Mouse (Mus musculus) stomach, postnatal 0 days (tissue): ENCODE data around the gene Taok3. TPM values are rescaled to one million over a fixed set of nuclear protein-coding genes. Genes with fewer than 3 reads are reported as not detected.

Experiments
- ATAC-seq: fragments of 200-750 bp; cut with Nextera tagmentation; 2 replicates; pipeline ENCODE4 v1.8.0; 2017; ENCODE audit not compliant: low FRiP score, low TSS enrichment
- DNase-seq: peaks from one replicate; pipeline ENCODE4 v3.0.0-alpha.2; 2016; ENCODE audit warnings: low spot score
- H3K27ac ChIP-seq: fragments of 300-500 bp; sonication (generic); replicated peaks from 2 replicates; pipeline ENCODE4 v1.5.1; 2014; ENCODE audit warnings: mild to moderate bottlenecking, control low read depth
- H3K27me3 ChIP-seq: fragments of 300-500 bp; sonication (generic); 2 replicates; pipeline ENCODE4 v1.6.1; 2014; ENCODE audit warnings: low read length; ENCODE audit not compliant: control insufficient read depth, insufficient read depth
- H3K36me3 ChIP-seq: fragments of 300-500 bp; sonication (generic); 2 replicates; pipeline ENCODE4 v1.6.1; 2014; ENCODE audit warnings: low read length, mixed read lengths; ENCODE audit not compliant: control insufficient read depth, insufficient read depth
- H3K4me1 ChIP-seq: fragments of 300-500 bp; sonication (generic); replicated peaks from 2 replicates; pipeline ENCODE4 v1.6.1; 2014; ENCODE audit warnings: antibody characterized with exemption; ENCODE audit not compliant: control insufficient read depth, insufficient read depth
- H3K4me2 ChIP-seq: fragments of 300-500 bp; sonication (generic); replicated peaks from 2 replicates; pipeline ENCODE4 v1.6.1; 2014; ENCODE audit warnings: low read depth, mild to moderate bottlenecking, control low read depth, moderate library complexity
- H3K4me3 ChIP-seq: fragments of 300-500 bp; sonication (generic); 2 replicates; pipeline ENCODE4 v1.5.1; 2014; ENCODE audit warnings: low read depth, low read length, control low read depth
- H3K9ac ChIP-seq: fragments of 300-500 bp; sonication (generic); 2 replicates; pipeline ENCODE4 v1.6.1; 2014; ENCODE audit warnings: mild to moderate bottlenecking, low read length, control low read depth, mixed read lengths
- H3K9me3 ChIP-seq: fragments of 300-500 bp; sonication (generic); 2 replicates; pipeline ENCODE4 v1.6.1; 2016; ENCODE audit warnings: low read length; ENCODE audit not compliant: control insufficient read depth
- CTCF ChIP-seq: IDR thresholded peaks from 2 replicates; pipeline ENCODE4 v1.5.1; 2016; ENCODE audit warnings: antibody characterized with exemption, low read depth, mild to moderate bottlenecking, moderate library complexity
- EP300 ChIP-seq: optimal IDR thresholded peaks from 2 replicates; pipeline ENCODE3; 2016; ENCODE audit warnings: antibody characterized with exemption
- WGBS: fragments of 180-500 bp; shearing (Covaris S2); extraction: QIAGEN DNeasy Blood & Tissue Kit; methylation state at CpG from one replicate; pipeline ENCODE4 v1.1.7; 2014; 5-methylcytosine and 5-hydroxymethylcytosine counted together
- polyA plus RNA-seq: library from polyadenylated mRNA; unstranded; fragments of >200 nt; fragmentation: Nextera tagmentation; extraction: Ambion mirVana; gene quantifications from 2 replicates; pipeline ENCODE4 v1.2.1, GENCODE M21; 2015

The Taok3 gene
- polyA plus RNA-seq, 1 experiment from 2014 or later: 24.2 TPM

DNA sequence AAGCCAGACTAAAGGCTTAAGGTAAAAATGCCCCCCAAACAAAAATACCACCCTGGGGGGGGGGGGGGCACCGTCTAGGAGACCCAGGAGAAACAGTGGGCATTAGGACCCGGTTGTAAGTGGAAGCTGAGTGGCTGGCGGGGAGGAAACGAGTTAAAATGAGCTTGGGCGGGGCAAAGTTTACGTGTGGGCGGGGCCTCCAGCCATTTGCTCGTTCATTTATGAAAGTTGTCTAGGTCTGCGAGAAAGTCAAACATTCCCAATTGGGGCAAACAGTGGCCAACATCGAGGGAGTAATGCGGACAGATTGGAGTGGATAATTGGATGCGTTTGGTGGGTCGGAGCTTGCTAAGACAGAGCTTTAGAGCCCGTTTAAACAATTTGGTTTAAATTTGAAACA is 193.5 kb downstream of the Taok3 start:
- H3K9me3 ChIP-seq: no peaks in the 10 kb centered on the region
- DNase-seq: peak; percentile 84
- H3K4me3 ChIP-seq: peak overlapping the region; percentile 38
- peak overlapping the region; percentile 47; the same call in 1 of the 2 replicates for H3K9ac ChIP-seq
- peak overlapping the region; percentile 59 for H3K4me2 ChIP-seq
- no peaks in the 10 kb centered on the region for H3K27me3 ChIP-seq
- H3K36me3 ChIP-seq: no peaks in the 10 kb centered on the region
- H3K4me1 ChIP-seq: peaks cover 3% of the 10 kb centered on the region; the same call in 1 of the 2 replicates
- peak; percentile 33; the same call in 1 of the 2 replicates for ATAC-seq
- H3K27ac ChIP-seq: peak overlapping the region; percentile 91
- TF ChIP-seq CTCF: no peak
- no peak for TF ChIP-seq EP300
- 9% methylated on average over 14 of the region's 14 CpGs for WGBS

DNA sequence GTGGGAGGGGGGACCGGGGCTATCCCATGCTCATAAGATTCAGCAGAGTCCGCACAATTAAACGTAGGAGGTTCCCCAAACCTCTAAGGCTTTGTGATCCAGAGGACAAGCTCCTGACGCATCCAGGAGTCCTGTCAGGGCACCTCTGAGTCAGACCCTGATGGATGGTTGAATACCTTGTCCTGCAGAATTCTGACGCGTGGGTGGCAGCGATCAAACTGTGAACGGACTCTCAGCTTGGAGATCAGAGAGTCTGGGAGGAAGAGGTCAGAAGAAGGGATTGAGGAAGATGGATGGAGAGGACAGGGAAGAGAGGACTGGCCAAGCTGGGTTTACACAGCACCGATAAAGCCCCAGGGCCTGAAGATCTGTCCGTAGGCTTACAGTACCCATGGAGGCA is 194.0 kb downstream of the Taok3 start:
- H3K9ac ChIP-seq: peak overlapping the region; percentile 47
- H3K9me3 ChIP-seq: no peaks in the 10 kb centered on the region
- TF ChIP-seq EP300 (no peak), CTCF (no peak)
- H3K36me3 ChIP-seq: no peaks in the 10 kb centered on the region
- no peak for ATAC-seq
- peak; percentile 33 for DNase-seq
- H3K27me3 ChIP-seq: no peaks in the 10 kb centered on the region
- H3K4me3 ChIP-seq: peak overlapping the region; percentile 38
- H3K4me1 ChIP-seq: peaks cover 3% of the 10 kb centered on the region; the same call in 1 of the 2 replicates
- WGBS: 19% methylated on average over 10 of the region's 10 CpGs
- H3K4me2 ChIP-seq: peak overlapping the region; percentile 59
- H3K27ac ChIP-seq: peak overlapping the region; percentile 91

- peak; percentile 61 for ATAC-seq
- H3K9me3 ChIP-seq: no peaks in the 10 kb centered on the region
- peak; percentile 76 for DNase-seq
- H3K4me3 ChIP-seq: no peak overlapping the region
- no peak overlapping the region; the same call in 1 of the 2 replicates for H3K9ac ChIP-seq
- peak overlapping the region; percentile 91 for H3K27ac ChIP-seq
- no peak for TF ChIP-seq CTCF
- TF ChIP-seq EP300: peak; percentile 60
- WGBS: 23% methylated on average over 9 of the region's 9 CpGs
- H3K4me2 ChIP-seq: peak overlapping the region; percentile 20; the same call in 1 of the 2 replicates
- H3K27me3 ChIP-seq: no peaks in the 10 kb centered on the region
- H3K36me3 ChIP-seq: no peaks in the 10 kb centered on the region
- peaks cover 3% of the 10 kb centered on the region; the same call in 1 of the 2 replicates for H3K4me1 ChIP-seq
These were observed 194.9 kb downstream of the Taok3 start for GRCm38 (mm10) chr5:117314587-117315428.

- H3K9ac ChIP-seq: peak within 1 kb of the TSS; percentile 95
- peak within 1 kb of the TSS; percentile 95 for H3K27ac ChIP-seq
- DNase-seq: peak; percentile 78
- no peaks in the 10 kb centered on the region for H3K9me3 ChIP-seq
- no peaks in the 10 kb centered on the region for H3K36me3 ChIP-seq
- TF ChIP-seq CTCF (peak; percentile 32), EP300 (no peak)
- peak within 1 kb of the TSS; percentile 92 for H3K4me3 ChIP-seq
- under 1% methylated on average over 80 of the region's 81 CpGs for WGBS
- H3K27me3 ChIP-seq: no peaks in the 10 kb centered on the region
- ATAC-seq: peak; percentile 79
- no peaks in the 10 kb centered on the region; the same call in 1 of the 2 replicates for H3K4me1 ChIP-seq
- peak within 1 kb of the TSS; percentile 93 for H3K4me2 ChIP-seq
These were observed 199.1 kb downstream of the Taok3 start, which contains the start of gene Vsig10 for GRCm38 (mm10) chr5:117318741-117319629. Vsig10 (plus strand) TSS chr5:117319083.

GRCm38 (mm10) chr5:117323751-117324150 is 203.8 kb downstream of the Taok3 start:
- WGBS: 82% methylated on average over 9 of the region's 9 CpGs
- H3K9ac ChIP-seq: no peak overlapping the region
- no peak overlapping the region for H3K27ac ChIP-seq
- TF ChIP-seq CTCF (no peak), EP300 (no peak)
- H3K27me3 ChIP-seq: no peaks in the 10 kb centered on the region
- H3K4me1 ChIP-seq: no peaks in the 10 kb centered on the region
- no peak for DNase-seq
- no peak for ATAC-seq
- no peaks in the 10 kb centered on the region for H3K9me3 ChIP-seq
- no peak overlapping the region for H3K4me2 ChIP-seq
- H3K36me3 ChIP-seq: peaks cover 2% of the 10 kb centered on the region; the same call in 1 of the 2 replicates
- H3K4me3 ChIP-seq: no peak overlapping the region

Other genes with a start within 250 kb of the Taok3 start
- 42.2 and 46.9 TPM in 2 replicates for gene Suds3, start 4.0 kb upstream of the Taok3 start, polyA plus RNA-seq
- gene Pebp1, start 167.5 kb downstream of the Taok3 start, polyA plus RNA-seq: 394 and 400 TPM in 2 replicates
- gene Vsig10, start 199.0 kb downstream of the Taok3 start, polyA plus RNA-seq: 9.9 and 13.0 TPM in 2 replicates
- gene Wsb2, start 237.2 kb downstream of the Taok3 start, polyA plus RNA-seq: 50.0 and 50.3 TPM in 2 replicates